Mouse (Mus musculus): ENCODE results near the gene Ppp1r18. TPM values are rescaled to one million over a fixed set of nuclear protein-coding genes. Genes with fewer than 3 reads are reported as not detected.

Gene Ppp1r18
- total and polyA plus RNA-seq, 2 experiments: 2.0 to 5.5 TPM

DNA sequence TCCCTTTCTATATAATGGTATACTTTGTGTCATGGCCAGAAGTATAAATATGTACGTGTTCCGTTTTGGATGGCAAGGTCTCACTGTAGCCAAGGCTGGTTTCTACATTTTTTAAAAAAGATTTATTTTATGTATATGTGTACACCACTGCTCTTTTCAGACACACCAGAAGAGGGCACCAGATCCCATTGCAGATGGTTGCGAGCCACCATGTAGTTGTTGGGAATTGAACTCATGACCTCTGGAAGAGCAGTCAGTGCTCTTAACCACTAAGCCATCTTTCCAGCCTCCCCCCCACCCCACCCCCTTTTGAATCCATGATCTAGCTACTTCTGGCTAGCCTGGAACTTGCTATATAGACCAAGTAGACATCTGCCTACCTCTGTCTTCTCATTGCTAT, 21.9 kb upstream of the Ppp1r18 start:
- no peaks in the 10 kb centered on the region for H3K79me2 ChIP-seq (ENCODE audit: control insufficient read depth, insufficient read depth, low read length)
- peaks cover 5% of the 10 kb centered on the region for H3K36me3 ChIP-seq (ENCODE audit: control insufficient read depth, insufficient read depth, low read length)
- TF ChIP-seq CTCF (IDR thresholded peaks at IDR 0.05; ENCODE audit: low read depth, low read length): peak; percentile 16; the same call in 1 of the 2 replicates
- TF ChIP-seq POLR2A (IDR thresholded peaks at IDR 0.05; ENCODE audit: extremely low read depth, insufficient read depth, low read length): no peak
- H3K27ac ChIP-seq (replicated peaks; ENCODE audit: insufficient read depth, low read depth, low read length): no peak overlapping the region
- WGBS: 89% methylated on average over 3 of the region's 3 CpGs
- no peaks in the 10 kb centered on the region for H3K27me3 ChIP-seq (ENCODE audit: control insufficient read depth, insufficient read depth, low read length)
- peaks cover 2% of the 10 kb centered on the region; the same call in 1 of the 2 replicates for H3K4me1 ChIP-seq (ENCODE audit: control insufficient read depth, insufficient read depth, low read length)
- H3K9ac ChIP-seq (ENCODE audit: low read depth, low read length): no peak overlapping the region
- H3K4me3 ChIP-seq (ENCODE audit: insufficient read depth, low read depth, low read length): no peak overlapping the region
- no peak for DNase-seq (ENCODE audit: extremely low read depth, low read depth, low spot score)

DNA sequence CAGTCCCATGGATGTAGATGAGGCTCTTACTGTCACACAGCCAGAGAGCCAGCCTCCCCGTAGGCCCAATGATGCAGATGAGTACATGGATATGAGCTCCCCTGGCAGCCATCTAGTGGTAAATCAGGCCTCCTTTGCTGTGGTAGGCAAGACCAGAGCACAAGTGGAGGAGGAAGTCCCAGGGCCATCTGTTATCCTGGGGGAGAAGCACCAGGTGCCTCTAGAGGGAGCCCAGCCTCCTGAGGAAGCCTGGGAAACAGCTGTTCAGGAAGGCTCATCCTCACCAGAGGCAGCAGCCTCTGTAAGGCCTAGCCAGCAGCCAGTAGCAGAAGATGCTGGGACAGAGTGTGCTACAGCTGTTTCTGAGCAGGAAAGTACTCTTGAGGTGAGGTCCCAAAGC, 17.3 kb upstream of the Ppp1r18 start:
- WGBS: 83% methylated on average over 1 of the region's 1 CpGs
- DNase-seq (ENCODE audit: extremely low read depth, low read depth, low spot score): no peak
- Histone ChIP-seq H3K4me3 (ENCODE audit: insufficient read depth, low read depth, low read length) (no peak overlapping the region), H3K79me2 (ENCODE audit: control insufficient read depth, insufficient read depth, low read length) (no peaks in the 10 kb centered on the region), H3K36me3 (ENCODE audit: control insufficient read depth, insufficient read depth, low read length) (peaks cover 15% of the 10 kb centered on the region), H3K4me1 (ENCODE audit: control insufficient read depth, insufficient read depth, low read length) (no peaks in the 10 kb centered on the region), H3K9ac (ENCODE audit: low read depth, low read length) (no peak overlapping the region), H3K27me3 (ENCODE audit: control insufficient read depth, insufficient read depth, low read length) (no peaks in the 10 kb centered on the region), H3K27ac (replicated peaks; ENCODE audit: insufficient read depth, low read depth, low read length) (no peak overlapping the region)
- TF ChIP-seq CTCF (IDR thresholded peaks at IDR 0.05; ENCODE audit: low read depth, low read length) (peak; percentile 23; the same call in 1 of the 2 replicates), POLR2A (IDR thresholded peaks at IDR 0.05; ENCODE audit: extremely low read depth, insufficient read depth, low read length) (no peak)

DNA sequence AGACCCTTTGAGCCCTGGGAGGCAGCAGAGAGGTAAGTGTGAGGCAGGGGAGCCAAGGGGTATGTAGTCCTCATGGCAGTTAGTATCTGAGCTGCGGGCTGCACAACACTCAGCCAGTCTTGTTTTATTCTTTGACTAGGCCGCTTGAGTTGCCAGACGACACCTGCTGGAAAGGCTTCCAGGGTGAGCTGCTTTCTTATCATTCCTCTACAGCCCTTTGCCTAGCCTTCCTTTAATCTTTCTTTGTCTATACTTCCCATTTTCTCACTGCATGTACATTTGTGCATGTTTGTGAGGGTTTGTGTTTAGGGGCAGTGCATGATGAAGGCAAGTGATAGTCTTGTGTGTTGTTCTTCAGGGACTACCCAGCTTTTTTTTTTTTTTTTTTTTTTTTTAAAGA, 14.4 kb upstream of the Ppp1r18 start:
- Histone ChIP-seq H3K36me3 (ENCODE audit: control insufficient read depth, insufficient read depth, low read length) (peaks cover 14% of the 10 kb centered on the region), H3K27ac (replicated peaks; ENCODE audit: insufficient read depth, low read depth, low read length) (no peak overlapping the region), H3K9ac (ENCODE audit: low read depth, low read length) (no peak overlapping the region), H3K79me2 (ENCODE audit: control insufficient read depth, insufficient read depth, low read length) (no peaks in the 10 kb centered on the region), H3K4me3 (ENCODE audit: insufficient read depth, low read depth, low read length) (no peak overlapping the region), H3K4me1 (ENCODE audit: control insufficient read depth, insufficient read depth, low read length) (no peaks in the 10 kb centered on the region), H3K27me3 (ENCODE audit: control insufficient read depth, insufficient read depth, low read length) (no peaks in the 10 kb centered on the region)
- 94% methylated on average over 3 of the region's 3 CpGs for WGBS
- no peak for DNase-seq (ENCODE audit: extremely low read depth, low read depth, low spot score)
- TF ChIP-seq POLR2A (IDR thresholded peaks at IDR 0.05; ENCODE audit: extremely low read depth, insufficient read depth, low read length) (no peak), CTCF (IDR thresholded peaks at IDR 0.05; ENCODE audit: low read depth, low read length) (no peak)

DNA sequence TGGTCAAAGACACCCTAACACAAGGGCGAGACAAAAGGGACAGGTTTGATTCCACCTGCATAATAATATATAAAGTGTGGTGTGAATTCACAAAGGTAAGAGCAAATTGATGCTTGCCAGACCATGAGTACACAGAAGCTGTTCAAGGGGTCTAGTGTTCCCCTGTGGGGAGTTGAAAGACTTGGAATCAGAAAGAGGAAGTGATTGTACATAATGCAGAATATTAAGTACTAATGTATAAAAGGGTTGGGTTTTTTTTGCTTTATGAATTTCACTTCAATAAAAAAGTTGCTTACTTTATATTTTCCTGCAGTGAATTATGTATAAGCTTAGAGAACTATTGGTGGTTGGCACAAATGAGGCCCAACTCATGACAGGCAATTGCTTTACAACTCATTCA, 6.0 kb upstream of the Ppp1r18 start:
- DNase-seq (ENCODE audit: extremely low read depth, low read depth, low spot score): no peak
- 95% methylated on average over 1 of the region's 1 CpGs for WGBS
- Histone ChIP-seq H3K4me3 (ENCODE audit: insufficient read depth, low read depth, low read length) (no peak overlapping the region), H3K27me3 (ENCODE audit: control insufficient read depth, insufficient read depth, low read length) (no peaks in the 10 kb centered on the region), H3K4me1 (ENCODE audit: control insufficient read depth, insufficient read depth, low read length) (no peaks in the 10 kb centered on the region), H3K79me2 (ENCODE audit: control insufficient read depth, insufficient read depth, low read length) (no peaks in the 10 kb centered on the region), H3K36me3 (ENCODE audit: control insufficient read depth, insufficient read depth, low read length) (no peaks in the 10 kb centered on the region), H3K27ac (replicated peaks; ENCODE audit: insufficient read depth, low read depth, low read length) (no peak overlapping the region), H3K9ac (ENCODE audit: low read depth, low read length) (no peak overlapping the region)
- TF ChIP-seq CTCF (IDR thresholded peaks at IDR 0.05; ENCODE audit: low read depth, low read length): no peak
- TF ChIP-seq POLR2A (IDR thresholded peaks at IDR 0.05; ENCODE audit: extremely low read depth, insufficient read depth, low read length): no peak

DNA sequence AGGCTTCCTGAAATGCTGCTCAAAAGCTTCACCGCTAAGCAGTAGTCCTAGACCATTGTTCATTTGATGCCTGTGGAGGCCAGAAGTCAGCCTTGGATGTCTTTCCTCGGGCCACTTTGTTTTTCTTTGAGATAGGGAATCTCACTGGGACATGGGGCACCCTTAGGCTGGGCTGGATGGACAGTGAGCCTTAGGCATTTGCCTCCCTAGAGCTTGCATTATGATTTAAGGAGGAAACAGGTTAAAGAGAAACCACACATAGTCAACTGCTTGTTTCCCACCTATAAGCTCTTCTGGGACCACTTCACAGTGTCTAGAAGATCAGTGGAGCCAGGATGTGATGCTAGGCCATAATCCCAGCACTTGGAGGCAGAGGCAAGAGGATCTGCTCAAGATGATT, 5.6 kb upstream of the Ppp1r18 start:
- DNase-seq (ENCODE audit: extremely low read depth, low read depth, low spot score): no peak
- H3K27me3 ChIP-seq (ENCODE audit: control insufficient read depth, insufficient read depth, low read length): no peaks in the 10 kb centered on the region
- no peak overlapping the region for H3K27ac ChIP-seq (replicated peaks; ENCODE audit: insufficient read depth, low read depth, low read length)
- no peak overlapping the region for H3K4me3 ChIP-seq (ENCODE audit: insufficient read depth, low read depth, low read length)
- 72% methylated on average over 2 of the region's 2 CpGs for WGBS
- no peaks in the 10 kb centered on the region for H3K36me3 ChIP-seq (ENCODE audit: control insufficient read depth, insufficient read depth, low read length)
- no peak overlapping the region for H3K9ac ChIP-seq (ENCODE audit: low read depth, low read length)
- no peaks in the 10 kb centered on the region for H3K79me2 ChIP-seq (ENCODE audit: control insufficient read depth, insufficient read depth, low read length)
- TF ChIP-seq CTCF (IDR thresholded peaks at IDR 0.05; ENCODE audit: low read depth, low read length): no peak
- TF ChIP-seq POLR2A (IDR thresholded peaks at IDR 0.05; ENCODE audit: extremely low read depth, insufficient read depth, low read length): no peak
- H3K4me1 ChIP-seq (ENCODE audit: control insufficient read depth, insufficient read depth, low read length): no peaks in the 10 kb centered on the region

DNA sequence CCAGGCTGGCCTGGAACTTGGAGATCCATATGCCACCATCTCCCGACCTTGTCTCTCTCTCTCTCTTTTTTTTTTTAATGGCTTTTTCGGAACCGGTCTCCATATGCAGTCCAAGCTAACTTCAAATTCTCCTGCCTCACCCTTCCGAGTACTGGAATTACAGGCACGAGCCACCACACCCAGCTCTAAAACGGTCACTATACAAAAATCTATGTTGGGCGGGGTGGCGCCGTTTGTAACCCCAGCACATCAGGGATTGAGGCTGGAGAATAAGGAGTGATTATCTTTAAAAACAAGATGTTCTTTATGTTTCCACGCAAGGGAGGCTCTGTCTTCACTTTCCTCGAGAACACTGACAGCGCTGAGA, 4.6 kb upstream of the Ppp1r18 start:
- no peak for DNase-seq (ENCODE audit: extremely low read depth, low read depth, low spot score)
- Histone ChIP-seq H3K36me3 (ENCODE audit: control insufficient read depth, insufficient read depth, low read length) (no peaks in the 10 kb centered on the region), H3K4me3 (ENCODE audit: insufficient read depth, low read depth, low read length) (peak overlapping the region; percentile 96; the same call in 1 of the 2 replicates), H3K9ac (ENCODE audit: low read depth, low read length) (no peak overlapping the region), H3K79me2 (ENCODE audit: control insufficient read depth, insufficient read depth, low read length) (no peaks in the 10 kb centered on the region), H3K4me1 (ENCODE audit: control insufficient read depth, insufficient read depth, low read length) (no peaks in the 10 kb centered on the region; the same call in 1 of the 2 replicates), H3K27ac (replicated peaks; ENCODE audit: insufficient read depth, low read depth, low read length) (no peak overlapping the region), H3K27me3 (ENCODE audit: control insufficient read depth, insufficient read depth, low read length) (peaks cover 5% of the 10 kb centered on the region; the same call in 1 of the 2 replicates)
- TF ChIP-seq POLR2A (IDR thresholded peaks at IDR 0.05; ENCODE audit: extremely low read depth, insufficient read depth, low read length) (no peak), CTCF (IDR thresholded peaks at IDR 0.05; ENCODE audit: low read depth, low read length) (no peak)
- WGBS: 8% methylated on average over 12 of the region's 12 CpGs
